Mouse (Mus musculus): ENCODE measurements around the gene Arhgef7. TPM values are rescaled to one million over a fixed set of nuclear protein-coding genes. Genes with fewer than 3 reads are reported as not detected.

The Arhgef7 gene
- polyA plus RNA-seq, 1 experiment, result 19.9 TPM

DNA sequence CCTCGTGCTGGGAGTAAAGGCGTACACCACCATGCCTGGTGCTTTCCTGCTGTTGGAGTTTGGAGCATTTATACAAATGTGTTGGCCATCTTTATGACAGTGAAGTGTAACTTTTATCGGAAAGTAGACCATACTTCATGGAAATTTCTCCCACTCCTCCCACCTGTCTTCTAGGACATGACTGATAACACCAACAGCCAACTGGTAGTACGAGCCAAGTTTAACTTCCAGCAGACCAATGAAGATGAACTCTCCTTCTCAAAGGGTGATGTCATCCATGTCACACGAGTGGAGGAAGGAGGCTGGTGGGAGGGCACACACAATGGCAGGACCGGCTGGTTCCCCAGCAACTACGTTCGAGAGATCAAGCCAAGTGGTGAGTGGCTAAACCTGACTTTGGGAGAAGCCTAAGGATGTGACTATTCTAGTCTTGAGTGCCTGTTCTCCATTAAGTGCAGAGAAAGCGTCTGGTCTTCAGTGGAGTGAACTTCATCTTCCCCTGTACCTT lies 58.1 kb downstream of the Arhgef7 start:
- peaks cover 2% of the 10 kb centered on the region for H3K36me3 ChIP-seq (ENCODE audit: control insufficient read depth, insufficient read depth, low read length)
- no peaks in the 10 kb centered on the region for H3K4me1 ChIP-seq (ENCODE audit: control insufficient read depth, insufficient read depth, low read length)
- H3K27ac ChIP-seq (ENCODE audit: control insufficient read depth, insufficient read depth, low read depth, low read length), result no peak overlapping the region
- no peak overlapping the region for H3K4me3 ChIP-seq (ENCODE audit: control insufficient read depth, low read depth, low read length)
- TF ChIP-seq CTCF (IDR thresholded peaks at IDR 0.05; ENCODE audit: control insufficient read depth, insufficient read depth, insufficient replicate concordance, low read depth, low read length) (no peak), POLR2A (IDR thresholded peaks at IDR 0.05; ENCODE audit: control insufficient read depth, low read depth, low read length) (no peak)
- H3K27me3 ChIP-seq (ENCODE audit: control insufficient read depth, insufficient read depth, low read length), result no peaks in the 10 kb centered on the region

DNA sequence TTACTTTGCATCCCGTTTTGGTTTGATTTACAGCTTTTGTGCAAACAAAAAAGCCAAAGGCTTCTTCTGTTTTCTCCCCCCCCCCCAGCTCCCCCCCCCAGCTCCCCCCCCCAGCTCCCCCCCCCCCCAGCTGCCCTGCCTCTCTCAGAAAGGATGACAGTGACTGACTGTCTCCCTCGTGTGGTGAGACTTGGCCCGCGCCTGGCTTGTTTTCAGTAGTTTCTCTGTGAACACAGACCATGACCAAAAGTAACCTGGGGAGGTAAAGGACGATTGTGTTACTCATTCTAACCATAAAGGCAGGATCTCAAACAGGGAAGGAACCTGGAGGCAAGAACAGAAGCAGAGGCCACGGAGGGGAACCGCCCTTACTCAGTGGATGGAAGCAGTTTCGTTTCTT lies 60.7 kb downstream of the Arhgef7 start:
- Histone ChIP-seq H3K4me3 (ENCODE audit: control insufficient read depth, low read depth, low read length) (no peak overlapping the region), H3K36me3 (ENCODE audit: control insufficient read depth, insufficient read depth, low read length) (peaks cover 3% of the 10 kb centered on the region)
- no peak for TF ChIP-seq POLR2A (IDR thresholded peaks at IDR 0.05; ENCODE audit: control insufficient read depth, low read depth, low read length)
- TF ChIP-seq CTCF (IDR thresholded peaks at IDR 0.05; ENCODE audit: control insufficient read depth, insufficient read depth, insufficient replicate concordance, low read depth, low read length), result no peak

DNA sequence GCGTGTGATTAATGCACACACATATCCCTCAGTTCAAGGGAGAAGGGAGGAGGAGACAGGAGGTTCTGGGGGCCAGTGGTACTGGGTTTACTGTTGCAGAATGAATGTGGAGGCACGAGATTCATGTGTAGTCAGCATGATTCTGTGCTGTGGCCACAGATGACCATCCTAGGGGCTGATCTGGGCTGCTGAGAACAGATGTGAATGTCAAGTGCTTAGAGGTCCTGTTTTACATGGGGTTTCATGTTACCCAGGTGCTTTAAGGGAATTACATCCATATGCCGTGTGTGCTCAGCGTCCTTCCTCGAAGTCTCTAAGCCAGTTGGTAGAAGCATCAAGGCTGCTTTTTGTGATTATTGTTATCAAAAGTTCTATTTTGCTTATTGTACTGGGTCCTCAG lies 61.6 kb downstream of the Arhgef7 start:
- TF ChIP-seq CTCF (IDR thresholded peaks at IDR 0.05; ENCODE audit: control insufficient read depth, insufficient read depth, insufficient replicate concordance, low read depth, low read length) (no peak), POLR2A (IDR thresholded peaks at IDR 0.05; ENCODE audit: control insufficient read depth, low read depth, low read length) (no peak)
- no peak overlapping the region for H3K4me3 ChIP-seq (ENCODE audit: control insufficient read depth, low read depth, low read length)
- H3K4me1 ChIP-seq (ENCODE audit: control insufficient read depth, insufficient read depth, low read length), result no peaks in the 10 kb centered on the region
- H3K27ac ChIP-seq (ENCODE audit: control insufficient read depth, insufficient read depth, low read depth, low read length), result no peak overlapping the region
- H3K27me3 ChIP-seq (ENCODE audit: control insufficient read depth, insufficient read depth, low read length), result no peaks in the 10 kb centered on the region
- peaks cover 3% of the 10 kb centered on the region for H3K36me3 ChIP-seq (ENCODE audit: control insufficient read depth, insufficient read depth, low read length)

More for the DNA sequence above, 60.7 kb downstream of the Arhgef7 start:
- no peaks in the 10 kb centered on the region for H3K27me3 ChIP-seq (ENCODE audit: control insufficient read depth, insufficient read depth, low read length)
- no peaks in the 10 kb centered on the region for H3K4me1 ChIP-seq (ENCODE audit: control insufficient read depth, insufficient read depth, low read length)
- no peak overlapping the region for H3K27ac ChIP-seq (ENCODE audit: control insufficient read depth, insufficient read depth, low read depth, low read length)

DNA sequence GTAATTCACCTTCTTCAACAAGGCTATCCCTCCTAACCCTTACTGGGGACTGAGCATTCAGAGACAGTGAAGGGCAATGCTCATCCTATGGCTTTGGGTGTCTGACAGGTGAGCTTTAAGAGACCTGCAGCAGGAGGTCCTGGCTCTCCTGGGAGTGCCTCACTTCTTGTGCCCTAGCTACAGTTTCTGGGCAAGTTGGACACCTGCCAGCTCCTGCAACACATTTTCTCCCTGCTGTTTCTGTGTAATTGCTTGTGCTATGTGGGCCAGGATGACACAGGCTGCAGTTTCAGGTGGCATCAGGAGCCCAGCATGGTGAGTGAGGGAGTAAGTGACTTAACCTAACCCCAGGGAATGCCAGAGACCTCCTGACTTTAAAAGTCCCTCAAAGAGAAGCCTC lies 67.4 kb downstream of the Arhgef7 start:
- no peaks in the 10 kb centered on the region for H3K4me1 ChIP-seq (ENCODE audit: control insufficient read depth, insufficient read depth, low read length)
- no peaks in the 10 kb centered on the region for H3K27me3 ChIP-seq (ENCODE audit: control insufficient read depth, insufficient read depth, low read length)
- no peak overlapping the region for H3K4me3 ChIP-seq (ENCODE audit: control insufficient read depth, low read depth, low read length)
- H3K27ac ChIP-seq (ENCODE audit: control insufficient read depth, insufficient read depth, low read depth, low read length), result no peak overlapping the region
- TF ChIP-seq POLR2A (IDR thresholded peaks at IDR 0.05; ENCODE audit: control insufficient read depth, low read depth, low read length), result no peak
- no peak for TF ChIP-seq CTCF (IDR thresholded peaks at IDR 0.05; ENCODE audit: control insufficient read depth, insufficient read depth, insufficient replicate concordance, low read depth, low read length)
- peaks cover 1% of the 10 kb centered on the region; the same call in 1 of the 2 replicates for H3K36me3 ChIP-seq (ENCODE audit: control insufficient read depth, insufficient read depth, low read length)

DNA sequence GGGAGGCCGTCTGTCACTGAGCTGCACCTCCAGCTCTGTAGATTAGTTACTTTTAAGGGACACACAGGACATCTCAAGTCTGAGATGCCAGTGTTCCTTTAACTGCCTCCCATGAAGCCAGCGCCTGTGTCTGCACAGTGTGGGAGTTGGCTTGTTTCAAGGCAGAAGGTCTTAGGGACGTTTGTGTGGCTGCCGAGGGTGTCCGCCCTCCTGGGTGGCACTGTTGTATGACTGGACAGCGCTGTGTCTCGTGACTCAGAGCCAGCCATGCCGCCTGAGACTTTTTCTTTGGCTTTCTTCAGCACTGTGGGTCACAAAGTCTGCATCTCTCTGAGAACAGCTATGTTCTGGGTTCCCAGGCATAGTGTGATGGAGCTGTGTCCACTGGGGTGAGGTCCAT lies 69.6 kb downstream of the Arhgef7 start:
- TF ChIP-seq POLR2A (IDR thresholded peaks at IDR 0.05; ENCODE audit: control insufficient read depth, low read depth, low read length) (no peak; the same call in 1 of the 2 replicates), CTCF (IDR thresholded peaks at IDR 0.05; ENCODE audit: control insufficient read depth, insufficient read depth, insufficient replicate concordance, low read depth, low read length) (no peak)
- no peak overlapping the region for H3K27ac ChIP-seq (ENCODE audit: control insufficient read depth, insufficient read depth, low read depth, low read length)
- H3K36me3 ChIP-seq (ENCODE audit: control insufficient read depth, insufficient read depth, low read length), result no peaks in the 10 kb centered on the region; the same call in 1 of the 2 replicates
- H3K4me3 ChIP-seq (ENCODE audit: control insufficient read depth, low read depth, low read length), result no peak overlapping the region
- H3K27me3 ChIP-seq (ENCODE audit: control insufficient read depth, insufficient read depth, low read length), result no peaks in the 10 kb centered on the region
- H3K4me1 ChIP-seq (ENCODE audit: control insufficient read depth, insufficient read depth, low read length), result no peaks in the 10 kb centered on the region

DNA sequence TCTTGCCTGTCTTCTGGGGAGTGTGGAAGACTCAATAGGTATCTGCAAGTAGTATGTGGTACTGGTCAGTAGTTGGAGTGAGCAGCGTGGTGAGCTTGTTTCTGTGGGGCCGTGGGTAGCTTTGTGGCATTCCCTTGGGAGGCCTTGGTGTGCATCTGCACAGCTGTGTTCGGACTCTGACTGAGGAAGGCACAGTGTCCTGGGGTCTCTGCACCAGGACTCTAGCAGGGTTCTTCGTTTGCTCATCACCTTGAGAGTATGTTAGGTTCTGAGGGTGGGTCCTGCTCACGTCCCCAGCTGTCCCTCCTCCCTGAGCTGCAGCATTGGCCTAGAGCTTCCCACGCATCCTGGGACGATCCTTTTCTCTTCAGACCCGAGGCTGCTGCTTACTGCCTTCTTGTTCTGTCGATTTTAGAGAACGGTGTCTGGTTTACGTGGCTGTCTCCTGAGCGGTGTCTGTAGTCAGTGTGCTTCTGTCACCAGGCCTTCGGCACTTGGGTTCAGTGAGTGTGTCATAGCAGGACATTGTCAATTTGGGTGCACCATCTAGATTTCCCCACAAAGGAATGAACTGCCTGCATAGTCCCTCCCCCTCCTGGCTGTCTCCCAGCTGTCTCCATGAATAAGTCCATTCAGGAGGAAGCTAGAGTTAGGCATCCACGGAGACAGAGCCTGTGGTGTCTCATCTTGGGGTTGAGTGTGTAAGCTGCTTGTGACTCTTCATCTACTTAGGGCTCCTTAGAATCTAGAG lies 70.4 kb downstream of the Arhgef7 start:
- TF ChIP-seq POLR2A (IDR thresholded peaks at IDR 0.05; ENCODE audit: control insufficient read depth, low read depth, low read length) (no peak), CTCF (IDR thresholded peaks at IDR 0.05; ENCODE audit: control insufficient read depth, insufficient read depth, insufficient replicate concordance, low read depth, low read length) (no peak)
- H3K27me3 ChIP-seq (ENCODE audit: control insufficient read depth, insufficient read depth, low read length), result no peaks in the 10 kb centered on the region
- no peak overlapping the region for H3K27ac ChIP-seq (ENCODE audit: control insufficient read depth, insufficient read depth, low read depth, low read length)
- H3K4me1 ChIP-seq (ENCODE audit: control insufficient read depth, insufficient read depth, low read length), result no peaks in the 10 kb centered on the region
- no peak overlapping the region for H3K4me3 ChIP-seq (ENCODE audit: control insufficient read depth, low read depth, low read length)
- H3K36me3 ChIP-seq (ENCODE audit: control insufficient read depth, insufficient read depth, low read length), result no peaks in the 10 kb centered on the region; the same call in 1 of the 2 replicates

DNA sequence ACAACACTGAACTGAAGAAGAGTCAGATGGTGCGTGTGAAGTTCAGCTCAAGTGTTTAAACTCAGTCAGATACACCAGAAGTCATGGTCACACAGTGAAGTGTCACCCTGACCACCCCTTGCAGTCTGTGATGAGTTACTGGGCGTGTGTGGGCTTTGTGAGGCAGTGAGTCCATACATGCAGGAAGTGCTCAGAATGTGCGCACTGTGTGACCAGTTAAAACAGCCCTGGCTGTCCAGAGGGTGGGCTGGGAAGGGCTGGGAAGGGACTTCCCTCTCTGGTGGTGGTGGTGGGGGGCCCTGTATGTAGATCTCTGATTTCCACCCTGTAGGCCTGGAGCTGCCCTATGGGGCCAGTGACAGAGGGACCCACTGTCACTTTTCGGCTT lies 71.0 kb downstream of the Arhgef7 start:
- Histone ChIP-seq H3K4me1 (ENCODE audit: control insufficient read depth, insufficient read depth, low read length) (no peaks in the 10 kb centered on the region), H3K27me3 (ENCODE audit: control insufficient read depth, insufficient read depth, low read length) (no peaks in the 10 kb centered on the region), H3K36me3 (ENCODE audit: control insufficient read depth, insufficient read depth, low read length) (no peaks in the 10 kb centered on the region; the same call in 1 of the 2 replicates), H3K27ac (ENCODE audit: control insufficient read depth, insufficient read depth, low read depth, low read length) (no peak overlapping the region), H3K4me3 (ENCODE audit: control insufficient read depth, low read depth, low read length) (peak overlapping the region; percentile 33)
- no peak for TF ChIP-seq CTCF (IDR thresholded peaks at IDR 0.05; ENCODE audit: control insufficient read depth, insufficient read depth, insufficient replicate concordance, low read depth, low read length)
